Mouse (Mus musculus): ENCODE measurements around the gene Hspbap1. TPM values are rescaled to one million over a fixed set of nuclear protein-coding genes. Genes with fewer than 3 reads are reported as not detected.
A peak's percentile ranks its signal among the peaks of the same experiment; 100 is the strongest.

Gene Hspbap1
- polyA plus RNA-seq, 1 experiment from 2014 or later: 18.4 TPM

DNA sequence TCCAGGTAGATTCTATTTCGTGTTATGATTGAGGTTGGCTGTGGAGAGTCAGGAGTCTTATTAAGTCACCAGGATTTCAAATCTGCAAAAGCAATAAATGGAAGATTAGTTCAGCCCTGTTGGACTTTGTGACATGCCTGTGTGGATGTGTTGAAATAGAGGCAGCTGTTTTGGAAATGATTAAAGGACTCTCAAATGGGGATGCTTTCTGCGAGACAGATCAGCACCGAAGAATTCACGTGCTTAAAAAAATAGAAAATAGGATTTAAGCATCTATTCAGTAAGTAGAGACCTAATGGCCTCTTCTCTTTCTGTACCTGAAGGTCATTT, 37.5 kb downstream of the Hspbap1 start:
- no peak overlapping the region for H3K9ac ChIP-seq
- H3K4me1 ChIP-seq: no peaks in the 10 kb centered on the region
- H3K4me3 ChIP-seq: no peak overlapping the region
- 91% methylated on average over 4 of the region's 4 CpGs for WGBS
- peaks cover 14% of the 10 kb centered on the region for H3K36me3 ChIP-seq
- no peak overlapping the region for H3K4me2 ChIP-seq
- no peak overlapping the region for H3K27ac ChIP-seq
- H3K27me3 ChIP-seq: no peaks in the 10 kb centered on the region
- ATAC-seq (ENCODE audit: insufficient number of reproducible peaks, insufficient read depth, low FRiP score, low TSS enrichment, low read depth): no peak
- H3K9me3 ChIP-seq: no peaks in the 10 kb centered on the region

DNA sequence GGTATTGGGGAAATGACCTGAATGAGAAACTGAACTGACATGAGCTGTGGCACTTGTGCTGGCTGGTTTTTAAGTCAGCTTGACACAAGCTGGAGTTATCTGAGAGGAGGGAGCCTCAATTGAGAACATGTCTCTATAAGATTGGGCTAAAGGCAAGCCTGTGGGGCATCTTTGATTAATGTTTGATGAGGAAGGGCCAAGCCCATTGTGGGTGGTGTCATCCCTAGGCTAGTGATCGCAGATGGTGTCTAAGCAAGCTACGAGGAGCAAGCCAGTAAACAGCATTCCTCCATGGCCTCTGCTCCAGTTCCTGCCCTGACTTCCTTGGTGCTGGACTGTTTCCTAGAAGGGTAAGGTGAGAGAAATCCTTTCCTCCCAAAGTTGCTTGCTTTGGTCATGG, 38.7 kb downstream of the Hspbap1 start:
- no peak overlapping the region for H3K9ac ChIP-seq
- 93% methylated on average over 2 of the region's 2 CpGs for WGBS
- ATAC-seq (ENCODE audit: insufficient number of reproducible peaks, insufficient read depth, low FRiP score, low TSS enrichment, low read depth): no peak
- H3K4me1 ChIP-seq: no peaks in the 10 kb centered on the region
- H3K9me3 ChIP-seq: no peaks in the 10 kb centered on the region
- peaks cover 14% of the 10 kb centered on the region for H3K36me3 ChIP-seq
- no peak overlapping the region for H3K4me3 ChIP-seq
- no peak overlapping the region for H3K27ac ChIP-seq
- no peaks in the 10 kb centered on the region for H3K27me3 ChIP-seq
- H3K4me2 ChIP-seq: no peak overlapping the region

DNA sequence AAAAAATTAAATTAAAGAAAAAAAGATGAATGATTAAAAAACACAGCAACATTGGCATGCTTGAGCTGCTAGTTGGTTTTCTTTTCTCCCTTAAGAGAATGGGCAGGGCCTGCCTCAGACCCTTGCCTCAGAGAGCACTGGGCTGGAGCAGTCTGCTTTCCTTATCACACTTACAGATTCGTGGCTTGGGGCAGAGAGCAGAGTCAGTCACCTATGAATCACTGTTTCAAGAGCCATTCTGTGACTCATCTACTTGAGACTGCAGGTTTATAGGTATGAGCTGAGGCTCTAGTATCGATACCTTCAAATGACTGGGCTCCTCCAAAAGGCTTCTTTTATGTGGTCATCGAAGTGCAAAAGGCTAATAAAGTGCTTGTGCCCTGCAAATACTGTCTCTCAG, 42.9 kb downstream of the Hspbap1 start:
- H3K36me3 ChIP-seq: peaks cover 20% of the 10 kb centered on the region
- H3K27ac ChIP-seq: no peak overlapping the region
- H3K4me2 ChIP-seq: no peak overlapping the region
- no peak overlapping the region for H3K4me3 ChIP-seq
- ATAC-seq (ENCODE audit: insufficient number of reproducible peaks, insufficient read depth, low FRiP score, low TSS enrichment, low read depth): no peak
- peaks cover 12% of the 10 kb centered on the region for H3K4me1 ChIP-seq
- 87% methylated on average over 3 of the region's 3 CpGs for WGBS
- no peak overlapping the region for H3K9ac ChIP-seq
- H3K27me3 ChIP-seq: no peaks in the 10 kb centered on the region
- no peaks in the 10 kb centered on the region for H3K9me3 ChIP-seq

DNA sequence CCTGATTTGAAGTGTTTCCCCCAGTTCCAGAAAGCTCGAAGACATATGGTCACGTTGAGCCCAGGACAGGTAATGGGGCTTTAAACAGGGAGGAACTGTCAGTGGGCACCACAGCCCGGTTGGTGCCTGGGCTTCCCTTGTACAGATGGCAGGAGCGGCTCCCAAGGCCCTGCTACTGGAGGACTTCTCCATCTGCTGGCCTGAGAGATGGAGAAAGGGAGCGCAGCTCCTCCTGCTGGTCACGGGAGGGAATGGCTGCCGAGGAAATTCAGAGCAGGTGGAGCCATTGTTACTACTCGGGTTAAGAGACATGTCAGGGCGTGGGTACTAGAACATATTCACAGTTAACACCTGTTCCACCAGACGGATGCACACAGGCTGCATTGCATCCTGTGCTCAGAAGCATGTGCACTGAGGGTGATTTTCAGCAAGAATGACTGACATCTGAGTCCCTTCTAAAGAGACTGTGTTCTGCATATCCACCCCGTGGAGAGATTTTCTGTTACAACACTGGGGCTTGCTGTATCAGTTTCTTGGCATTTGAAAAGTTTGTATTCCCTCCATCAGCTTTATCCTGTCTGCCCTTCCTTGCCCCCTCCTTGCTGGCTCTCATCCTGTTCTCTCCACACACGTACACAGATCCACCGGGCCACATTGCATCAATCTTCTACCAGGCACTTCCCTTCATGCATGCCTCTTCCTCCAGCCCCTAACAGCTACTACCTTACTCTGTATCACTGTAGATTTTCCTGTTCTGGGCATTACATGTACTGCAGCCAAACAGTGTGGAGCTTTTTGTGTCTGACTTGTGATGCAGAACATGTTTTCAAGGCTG, 47.3 kb downstream of the Hspbap1 start:
- no peaks in the 10 kb centered on the region for H3K9me3 ChIP-seq
- no peak overlapping the region for H3K4me3 ChIP-seq
- H3K27ac ChIP-seq: no peak overlapping the region
- H3K4me2 ChIP-seq: no peak overlapping the region
- peaks cover 31% of the 10 kb centered on the region for H3K36me3 ChIP-seq
- 0 out of 2 replicates have a peak, but pooled peaks have one; percentile 59 for ATAC-seq (ENCODE audit: insufficient number of reproducible peaks, insufficient read depth, low FRiP score, low TSS enrichment, low read depth)
- H3K27me3 ChIP-seq: no peaks in the 10 kb centered on the region
- 40% methylated on average over 13 of the region's 13 CpGs for WGBS
- H3K4me1 ChIP-seq: peaks cover 12% of the 10 kb centered on the region
- H3K9ac ChIP-seq: no peak overlapping the region

DNA sequence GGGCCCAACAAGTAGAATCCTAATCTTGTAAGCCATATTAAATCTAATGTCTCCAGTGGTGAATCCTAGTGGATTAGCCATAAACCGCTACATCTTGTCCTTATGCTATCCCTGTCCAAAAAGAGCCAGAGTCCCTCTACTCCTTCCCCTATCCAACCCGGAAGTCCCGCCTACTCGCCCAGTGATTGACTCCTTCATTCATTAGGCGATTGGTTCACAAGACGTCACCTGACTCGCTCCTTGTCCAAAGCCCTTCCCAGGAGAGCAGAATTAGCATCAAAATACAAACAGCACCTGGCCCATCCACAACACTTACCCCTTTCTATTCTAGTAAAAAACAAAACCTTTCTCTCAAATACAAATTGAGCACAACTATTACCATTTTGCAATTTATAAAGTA, 59.8 kb downstream of the Hspbap1 start:
- Histone ChIP-seq H3K36me3 (peaks cover 29% of the 10 kb centered on the region), H3K4me1 (no peaks in the 10 kb centered on the region), H3K9me3 (no peaks in the 10 kb centered on the region), H3K27me3 (no peaks in the 10 kb centered on the region), H3K4me3 (no peak overlapping the region), H3K27ac (no peak overlapping the region), H3K9ac (no peak overlapping the region), H3K4me2 (no peak overlapping the region)
- WGBS: 23% methylated on average over 7 of the region's 7 CpGs
- ATAC-seq (ENCODE audit: insufficient number of reproducible peaks, insufficient read depth, low FRiP score, low TSS enrichment, low read depth): no peak

DNA sequence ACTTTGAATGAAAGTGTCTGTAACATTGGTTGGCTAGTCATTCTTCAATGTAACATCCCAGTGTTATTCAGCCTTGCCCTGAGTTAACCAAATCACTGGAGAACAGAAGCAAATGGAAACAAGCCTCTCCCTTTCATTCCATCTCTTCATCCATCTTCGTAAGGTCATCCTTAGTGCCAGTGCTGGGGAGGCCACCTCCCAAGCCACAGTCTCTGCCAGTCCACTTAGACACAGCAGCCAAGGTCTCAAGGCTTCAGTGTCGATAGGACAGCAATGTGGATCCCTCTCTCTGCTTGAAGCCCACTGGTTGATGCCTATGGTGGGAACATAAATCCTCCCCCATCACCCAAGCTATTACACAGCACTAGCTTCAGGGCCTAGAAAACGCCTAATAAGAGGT, 62.8 kb downstream of the Hspbap1 start:
- no peak for ATAC-seq (ENCODE audit: insufficient number of reproducible peaks, insufficient read depth, low FRiP score, low TSS enrichment, low read depth)
- no peaks in the 10 kb centered on the region for H3K9me3 ChIP-seq
- WGBS: 79% methylated on average over 3 of the region's 3 CpGs
- H3K4me3 ChIP-seq: no peak overlapping the region
- H3K9ac ChIP-seq: no peak overlapping the region
- H3K4me1 ChIP-seq: no peaks in the 10 kb centered on the region
- no peak overlapping the region for H3K27ac ChIP-seq
- H3K4me2 ChIP-seq: no peak overlapping the region
- H3K27me3 ChIP-seq: no peaks in the 10 kb centered on the region
- peaks cover 3% of the 10 kb centered on the region; the same call in 1 of the 2 replicates for H3K36me3 ChIP-seq

DNA sequence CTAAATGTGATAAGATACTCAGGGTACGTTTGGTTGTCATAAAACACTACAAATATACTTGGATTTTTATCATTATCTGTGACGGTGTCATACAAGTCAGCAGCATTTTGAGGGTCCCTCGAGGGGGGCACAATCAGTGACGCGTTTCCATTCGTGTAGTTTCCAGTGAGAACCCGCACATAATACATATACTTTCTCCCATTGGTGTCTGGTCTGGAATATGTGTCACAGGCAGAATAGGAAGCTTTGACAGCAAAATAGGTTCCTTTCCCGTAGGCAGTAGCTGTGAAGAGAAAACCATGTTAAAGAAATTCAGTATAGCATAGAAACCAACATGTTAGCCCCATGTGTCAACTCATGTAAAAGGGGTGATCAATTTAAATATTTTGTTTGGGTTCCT, 64.5 kb downstream of the Hspbap1 start:
- no peak overlapping the region for H3K27ac ChIP-seq
- no peaks in the 10 kb centered on the region for H3K36me3 ChIP-seq
- no peaks in the 10 kb centered on the region for H3K4me1 ChIP-seq
- WGBS: 88% methylated on average over 8 of the region's 8 CpGs
- ATAC-seq (ENCODE audit: insufficient number of reproducible peaks, insufficient read depth, low FRiP score, low TSS enrichment, low read depth): no peak
- no peak overlapping the region for H3K9ac ChIP-seq
- no peak overlapping the region for H3K4me3 ChIP-seq
- no peaks in the 10 kb centered on the region for H3K27me3 ChIP-seq
- H3K4me2 ChIP-seq: no peak overlapping the region
- H3K9me3 ChIP-seq: no peaks in the 10 kb centered on the region

DNA sequence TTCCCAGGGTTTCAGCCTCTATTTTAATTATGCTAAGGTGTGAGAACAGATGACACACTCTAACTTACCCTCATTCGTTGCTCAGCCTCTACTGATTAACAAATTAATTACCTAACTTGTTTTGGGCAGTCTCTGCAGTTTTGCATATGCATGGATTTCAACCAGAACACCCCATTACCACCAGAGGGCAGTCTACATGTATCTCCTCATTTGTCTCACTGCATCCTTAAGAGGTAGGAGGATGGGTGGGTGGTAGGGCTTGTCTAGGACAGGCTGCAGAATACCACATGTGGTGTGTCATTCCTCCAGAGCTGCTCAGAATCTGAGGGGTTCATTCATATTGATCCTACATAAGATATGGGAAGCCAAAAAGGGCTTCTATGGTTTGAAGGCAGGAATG, 69.5 kb downstream of the Hspbap1 start:
- ATAC-seq (ENCODE audit: insufficient number of reproducible peaks, insufficient read depth, low FRiP score, low TSS enrichment, low read depth): no peak
- Histone ChIP-seq H3K4me3 (no peak overlapping the region), H3K27ac (no peak overlapping the region), H3K9me3 (no peaks in the 10 kb centered on the region), H3K9ac (no peak overlapping the region), H3K4me2 (no peak overlapping the region), H3K36me3 (no peaks in the 10 kb centered on the region), H3K27me3 (no peaks in the 10 kb centered on the region), H3K4me1 (no peaks in the 10 kb centered on the region)
- WGBS: 33% methylated on average over 1 of the region's 1 CpGs

DNA sequence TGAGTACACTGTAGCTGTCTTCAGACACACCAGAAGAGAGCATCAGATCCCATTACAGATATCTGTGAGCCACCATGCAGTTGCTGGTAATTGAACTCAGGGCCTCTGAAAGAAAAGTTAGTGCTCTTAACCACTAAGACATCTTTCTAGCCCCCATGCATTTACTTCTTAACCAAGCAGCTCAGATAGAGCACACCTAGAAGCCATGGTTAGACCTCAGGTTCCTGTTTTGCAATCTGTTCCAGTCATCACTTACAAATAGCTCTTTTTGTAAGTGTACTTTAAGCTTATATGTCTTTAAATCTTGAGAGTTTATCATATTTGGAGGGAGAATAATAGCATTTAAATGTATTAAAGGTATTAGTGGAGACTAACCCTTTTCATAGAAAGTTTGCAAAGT, 77.0 kb downstream of the Hspbap1 start:
- Histone ChIP-seq H3K27me3 (no peaks in the 10 kb centered on the region), H3K9ac (no peak overlapping the region), H3K36me3 (no peaks in the 10 kb centered on the region), H3K4me3 (no peak overlapping the region), H3K27ac (no peak overlapping the region), H3K4me2 (no peak overlapping the region), H3K9me3 (no peaks in the 10 kb centered on the region), H3K4me1 (no peaks in the 10 kb centered on the region)
- no peak for ATAC-seq (ENCODE audit: insufficient number of reproducible peaks, insufficient read depth, low FRiP score, low TSS enrichment, low read depth)

DNA sequence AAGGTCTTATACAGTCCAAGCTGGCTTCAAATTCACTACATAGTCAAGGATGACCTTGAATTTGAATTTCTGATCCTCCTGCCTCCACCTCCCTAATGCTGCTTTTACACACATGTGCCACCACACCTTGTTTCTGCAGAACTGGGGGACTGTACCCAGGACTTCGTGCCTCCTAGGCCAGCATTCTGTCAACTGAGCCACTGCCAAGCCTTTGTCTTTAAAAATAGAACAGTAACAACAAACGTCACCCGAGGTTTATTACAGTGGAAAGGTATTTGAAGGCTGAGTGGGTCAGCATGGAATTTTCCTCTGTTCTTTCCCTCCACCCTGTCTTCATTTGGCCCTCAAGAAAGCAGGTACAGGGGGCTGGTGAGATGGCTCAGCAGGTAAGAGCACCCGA, 85.7 kb downstream of the Hspbap1 start:
- WGBS: 79% methylated on average over 4 of the region's 4 CpGs
- Histone ChIP-seq H3K36me3 (no peaks in the 10 kb centered on the region), H3K27me3 (no peaks in the 10 kb centered on the region), H3K9me3 (no peaks in the 10 kb centered on the region), H3K4me1 (no peaks in the 10 kb centered on the region), H3K9ac (no peak overlapping the region), H3K27ac (no peak overlapping the region), H3K4me2 (no peak overlapping the region), H3K4me3 (no peak overlapping the region)
- no peak for ATAC-seq (ENCODE audit: insufficient number of reproducible peaks, insufficient read depth, low FRiP score, low TSS enrichment, low read depth)

DNA sequence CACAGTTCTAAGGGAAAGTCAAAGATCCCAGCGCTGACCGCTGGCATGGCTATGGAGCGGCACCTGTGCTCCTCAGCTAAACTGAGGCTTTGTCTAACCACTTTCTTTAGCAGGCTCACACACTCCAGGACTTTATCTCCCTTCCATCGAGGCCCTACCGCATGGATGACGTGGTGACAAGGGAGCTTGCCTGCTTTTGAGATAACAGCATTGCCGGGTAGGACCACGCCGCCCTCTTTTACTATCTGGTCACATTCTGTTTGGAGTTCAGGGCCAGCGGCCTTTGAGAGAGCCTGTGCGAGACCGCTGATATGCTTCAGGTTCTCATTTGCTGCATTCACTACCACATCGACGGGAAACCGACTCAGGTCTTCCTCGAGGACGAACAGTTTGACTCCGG, 86.6 kb downstream of the Hspbap1 start:
- H3K9ac ChIP-seq: no peak overlapping the region
- H3K9me3 ChIP-seq: peaks cover 3% of the 10 kb centered on the region; the same call in 1 of the 2 replicates
- H3K4me1 ChIP-seq: no peaks in the 10 kb centered on the region
- 93% methylated on average over 18 of the region's 18 CpGs for WGBS
- no peak overlapping the region for H3K4me3 ChIP-seq
- H3K4me2 ChIP-seq: no peak overlapping the region
- no peaks in the 10 kb centered on the region for H3K27me3 ChIP-seq
- no peaks in the 10 kb centered on the region for H3K36me3 ChIP-seq
- H3K27ac ChIP-seq: no peak overlapping the region
- ATAC-seq (ENCODE audit: insufficient number of reproducible peaks, insufficient read depth, low FRiP score, low TSS enrichment, low read depth): no peak

DNA sequence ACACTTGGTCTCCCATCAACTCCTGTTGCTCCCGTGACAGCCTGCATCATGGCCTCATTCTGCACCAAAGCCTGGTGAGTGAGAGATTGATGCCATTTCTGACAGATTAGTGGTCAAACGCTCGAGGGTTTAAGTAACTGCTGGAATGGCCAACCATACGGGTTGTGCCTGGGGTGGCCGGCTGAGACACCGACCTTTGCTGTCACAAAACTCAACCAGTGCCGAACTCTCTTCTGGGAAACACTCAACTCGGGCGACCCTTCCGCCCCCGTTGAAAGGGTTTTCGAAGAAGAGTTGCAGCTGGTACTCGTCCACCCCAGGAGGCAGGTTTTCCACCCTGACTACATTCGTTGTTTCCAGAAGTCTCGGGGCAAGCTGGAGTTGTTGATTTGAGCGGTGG, 90.1 kb downstream of the Hspbap1 start:
- H3K36me3 ChIP-seq: no peaks in the 10 kb centered on the region
- no peak overlapping the region for H3K27ac ChIP-seq
- H3K4me2 ChIP-seq: no peak overlapping the region
- ATAC-seq (ENCODE audit: insufficient number of reproducible peaks, insufficient read depth, low FRiP score, low TSS enrichment, low read depth): no peak
- H3K9ac ChIP-seq: no peak overlapping the region
- H3K27me3 ChIP-seq: peaks cover 4% of the 10 kb centered on the region; the same call in 1 of the 2 replicates
- peaks cover 5% of the 10 kb centered on the region; the same call in 1 of the 2 replicates for H3K9me3 ChIP-seq
- no peaks in the 10 kb centered on the region for H3K4me1 ChIP-seq
- WGBS: 86% methylated on average over 16 of the region's 16 CpGs
- no peak overlapping the region for H3K4me3 ChIP-seq
